Mouse (Mus musculus) testis, adult 2 months (tissue): Measurements from ENCODE around the gene Rbms1.

Experiments used
- CTCF ChIP-seq: fragments of 200-500 bp; IDR thresholded peaks from 2 replicates; pipeline ENCODE4 v1.5.1; 2012; ENCODE audit warnings: low read depth, mild to moderate bottlenecking, inconsistent platforms, low read length, moderate library complexity; ENCODE audit not compliant: control insufficient read depth, insufficient read depth, insufficient replicate concordance
- POLR2A ChIP-seq: fragments of 200-500 bp; IDR thresholded peaks from 2 replicates; pipeline ENCODE4 v1.6.1; 2012; ENCODE audit warnings: low read depth, mild to moderate bottlenecking, inconsistent platforms, low read length, moderate library complexity; ENCODE audit not compliant: control insufficient read depth

GRCm38 (mm10) chr2:60845316-60845894 is 117.6 kb downstream of the Rbms1 start:
- TF ChIP-seq POLR2A (no peak), CTCF (no peak)
